Mouse (Mus musculus) heart, embryonic 12.5 days (tissue): ENCODE data around the gene Eif6. TPM values are rescaled to one million over a fixed set of nuclear protein-coding genes. Genes with fewer than 3 reads are reported as not detected.
"Not testable (repeated sequence)": the region's sequence is repeated elsewhere in the genome, so short reads cannot be mapped to it uniquely, and the experiment has no call there.

Experiments used
- ATAC-seq: fragments of 200-750 bp; cut with Nextera tagmentation; 2 replicates; pipeline ENCODE4 v1.8.0; 2017; ENCODE audit warnings: moderate TSS enrichment, moderate library complexity; ENCODE audit not compliant: insufficient number of reproducible peaks, low FRiP score
- H3K27ac ChIP-seq: fragments of 300-500 bp; sonication (generic); 2 replicates; pipeline ENCODE4 v1.5.1; 2016; ENCODE audit warnings: mild to moderate bottlenecking, moderate library complexity; ENCODE audit not compliant: poor library complexity, severe bottlenecking
- H3K27me3 ChIP-seq: fragments of 300-500 bp; sonication (generic); replicated peaks from 2 replicates; pipeline ENCODE4 v1.6.1; 2016; ENCODE audit warnings: mild to moderate bottlenecking, moderate library complexity
- H3K36me3 ChIP-seq: fragments of 300-500 bp; sonication (generic); 2 replicates; pipeline ENCODE4 v1.6.1; 2016; ENCODE audit warnings: mild to moderate bottlenecking, moderate library complexity
- H3K4me1 ChIP-seq: fragments of 300-500 bp; sonication (generic); replicated peaks from 2 replicates; pipeline ENCODE4 v1.6.1; 2016; ENCODE audit warnings: mild to moderate bottlenecking
- H3K4me2 ChIP-seq: fragments of 300-500 bp; sonication (generic); 2 replicates; pipeline ENCODE4 v1.6.1; 2016; ENCODE audit warnings: mild to moderate bottlenecking, moderate library complexity
- H3K4me3 ChIP-seq: fragments of 300-500 bp; sonication (generic); 2 replicates; pipeline ENCODE4 v1.5.1; 2016; ENCODE audit warnings: mild to moderate bottlenecking
- H3K9ac ChIP-seq: fragments of 300-500 bp; sonication (generic); 2 replicates; pipeline ENCODE4 v1.6.1; 2016; ENCODE audit warnings: mild to moderate bottlenecking, moderate library complexity
- H3K9me3 ChIP-seq: fragments of 300-500 bp; sonication (generic); replicated peaks from 2 replicates; pipeline ENCODE4 v1.6.1; 2016; ENCODE audit warnings: mild to moderate bottlenecking, moderate library complexity
- WGBS: fragments of 180-500 bp; shearing (Covaris S2); methylation state at CpG from one replicate; pipeline ENCODE4 v1.1.7; 2016; 5-methylcytosine and 5-hydroxymethylcytosine counted together
- polyA plus RNA-seq: library from polyadenylated mRNA; unstranded; fragments of >200 nt; fragmentation: Nextera tagmentation; extraction: Ambion mirVana; gene quantifications from 2 replicates; pipeline ENCODE4 v1.2.1, GENCODE M21; 2016

Gene Eif6
- polyA plus RNA-seq, 1 experiment from 2014 or later: 116 TPM

GRCm38 (mm10) chr2:155850120-155850519, 23.4 kb upstream of the Eif6 start:
- H3K36me3 ChIP-seq: peaks cover 88% of the 10 kb centered on the region
- H3K9ac ChIP-seq: no peak overlapping the region
- ATAC-seq: no peak
- H3K27me3 ChIP-seq: no peaks in the 10 kb centered on the region
- no peaks in the 10 kb centered on the region for H3K4me1 ChIP-seq
- no peak overlapping the region for H3K4me3 ChIP-seq
- no peak overlapping the region for H3K27ac ChIP-seq
- H3K9me3 ChIP-seq: no peaks in the 10 kb centered on the region
- 83% methylated on average over 7 of the region's 7 CpGs for WGBS
- H3K4me2 ChIP-seq: no peak overlapping the region

- ATAC-seq: no peak
- Histone ChIP-seq H3K4me1 (no peaks in the 10 kb centered on the region), H3K4me2 (no peak overlapping the region), H3K4me3 (no peak overlapping the region), H3K36me3 (peaks cover 88% of the 10 kb centered on the region), H3K27me3 (no peaks in the 10 kb centered on the region), H3K27ac (no peak overlapping the region), H3K9ac (no peak overlapping the region), H3K9me3 (no peaks in the 10 kb centered on the region)
- 59% methylated on average over 7 of the region's 7 CpGs for WGBS
These were observed 22.7 kb upstream of the Eif6 start for GRCm38 (mm10) chr2:155849464-155849863.

GRCm38 (mm10) chr2:155848291-155848690, 21.6 kb upstream of the Eif6 start:
- H3K9ac ChIP-seq: no peak overlapping the region
- no peaks in the 10 kb centered on the region for H3K27me3 ChIP-seq
- H3K9me3 ChIP-seq: no peaks in the 10 kb centered on the region
- ATAC-seq: no peak
- WGBS: 32% methylated on average over 6 of the region's 6 CpGs
- H3K4me1 ChIP-seq: no peaks in the 10 kb centered on the region
- no peak overlapping the region for H3K4me2 ChIP-seq
- H3K36me3 ChIP-seq: peaks cover 79% of the 10 kb centered on the region
- H3K4me3 ChIP-seq: no peak overlapping the region
- H3K27ac ChIP-seq: no peak overlapping the region

- Histone ChIP-seq H3K9me3 (no peaks in the 10 kb centered on the region), H3K4me1 (no peaks in the 10 kb centered on the region), H3K4me2 (no peak overlapping the region), H3K36me3 (peaks cover 65% of the 10 kb centered on the region), H3K9ac (no peak overlapping the region), H3K27me3 (no peaks in the 10 kb centered on the region), H3K27ac (no peak overlapping the region), H3K4me3 (no peak overlapping the region)
- no peak for ATAC-seq
- WGBS: 79% methylated on average over 8 of the region's 8 CpGs
These were observed 20.2 kb upstream of the Eif6 start for GRCm38 (mm10) chr2:155846930-155847329.

- H3K9me3 ChIP-seq: no peaks in the 10 kb centered on the region
- H3K4me1 ChIP-seq: no peaks in the 10 kb centered on the region
- H3K4me2 ChIP-seq: no peak overlapping the region
- H3K4me3 ChIP-seq: no peak overlapping the region
- H3K27me3 ChIP-seq: peaks cover 24% of the 10 kb centered on the region
- no peak overlapping the region for H3K27ac ChIP-seq
- no peak for ATAC-seq
- WGBS: 74% methylated on average over 4 of the region's 4 CpGs
- no peak overlapping the region for H3K9ac ChIP-seq
- H3K36me3 ChIP-seq: no peaks in the 10 kb centered on the region
These were observed 12.2 kb upstream of the Eif6 start for GRCm38 (mm10) chr2:155838961-155839360.

- no peak for ATAC-seq
- H3K9me3 ChIP-seq: no peaks in the 10 kb centered on the region
- WGBS: 38% methylated on average over 3 of the region's 3 CpGs
- no peak overlapping the region for H3K9ac ChIP-seq
- peaks cover 28% of the 10 kb centered on the region for H3K27me3 ChIP-seq
- H3K4me3 ChIP-seq: no peak overlapping the region
- no peak overlapping the region for H3K27ac ChIP-seq
- H3K36me3 ChIP-seq: no peaks in the 10 kb centered on the region
- H3K4me1 ChIP-seq: no peaks in the 10 kb centered on the region
- H3K4me2 ChIP-seq: no peak overlapping the region
These were observed 11.2 kb upstream of the Eif6 start for GRCm38 (mm10) chr2:155837961-155838360.

GRCm38 (mm10) chr2:155834732-155835131, 8.0 kb upstream of the Eif6 start, which contains the start of gene Fam83c:
Fam83c (minus strand) TSS chr2:155834854.
- Histone ChIP-seq H3K27ac (no peak within 1 kb of the TSS), H3K27me3 (peaks cover 25% of the 10 kb centered on the region), H3K9ac (no peak within 1 kb of the TSS), H3K4me3 (no peak within 1 kb of the TSS), H3K4me2 (no peak within 1 kb of the TSS), H3K9me3 (no peaks in the 10 kb centered on the region), H3K36me3 (no peaks in the 10 kb centered on the region), H3K4me1 (no peaks in the 10 kb centered on the region)
- WGBS: 53% methylated on average over 9 of the region's 9 CpGs
- no peak for ATAC-seq

- not testable (repeated sequence) for H3K36me3 ChIP-seq, H3K4me2 ChIP-seq, H3K9me3 ChIP-seq, H3K27ac ChIP-seq, H3K4me1 ChIP-seq, ATAC-seq, H3K9ac ChIP-seq, H3K4me3 ChIP-seq
- peaks cover 25% of the 10 kb centered on the region for H3K27me3 ChIP-seq
- WGBS: 67% methylated on average over 1 of the region's 1 CpGs
These were observed 5.4 kb upstream of the Eif6 start for GRCm38 (mm10) chr2:155832087-155832486.

GRCm38 (mm10) chr2:155831302-155831701, 4.6 kb upstream of the Eif6 start:
- no peak overlapping the region for H3K4me3 ChIP-seq

GRCm38 (mm10) chr2:155830841-155831240, 4.1 kb upstream of the Eif6 start:
- no peak for ATAC-seq

More at GRCm38 (mm10) chr2:155831302-155831701, 4.6 kb upstream of the Eif6 start:
- 55% methylated on average over 9 of the region's 9 CpGs for WGBS
- H3K4me1 ChIP-seq: peaks cover 9% of the 10 kb centered on the region
- no peak for ATAC-seq
- H3K27ac ChIP-seq: no peak overlapping the region
- no peak overlapping the region for H3K4me2 ChIP-seq
- H3K9me3 ChIP-seq: no peaks in the 10 kb centered on the region
- H3K27me3 ChIP-seq: peaks cover 25% of the 10 kb centered on the region
- no peaks in the 10 kb centered on the region for H3K36me3 ChIP-seq
- H3K9ac ChIP-seq: no peak overlapping the region

GRCm38 (mm10) chr2:155825904-155826629, 658 bp downstream of the Eif6 start:
- H3K27ac ChIP-seq: peak overlapping the region; percentile 73
- H3K9me3 ChIP-seq: no peaks in the 10 kb centered on the region
- H3K27me3 ChIP-seq: no peaks in the 10 kb centered on the region
- peak overlapping the region; percentile 83 for H3K4me3 ChIP-seq
- peak; percentile 33 for ATAC-seq
- H3K36me3 ChIP-seq: peaks cover 28% of the 10 kb centered on the region
- WGBS: 1% methylated on average over 52 of the region's 52 CpGs
- peaks cover 18% of the 10 kb centered on the region for H3K4me1 ChIP-seq
- H3K9ac ChIP-seq: peak overlapping the region; percentile 88
- peak overlapping the region; percentile 79 for H3K4me2 ChIP-seq

More at GRCm38 (mm10) chr2:155830841-155831240, 4.1 kb upstream of the Eif6 start:
- 83% methylated on average over 8 of the region's 8 CpGs for WGBS
- no peak overlapping the region for H3K27ac ChIP-seq
- H3K9me3 ChIP-seq: no peaks in the 10 kb centered on the region
- peaks cover 10% of the 10 kb centered on the region for H3K4me1 ChIP-seq
- no peak overlapping the region for H3K9ac ChIP-seq
- H3K4me2 ChIP-seq: no peak overlapping the region
- H3K36me3 ChIP-seq: no peaks in the 10 kb centered on the region
- no peak overlapping the region for H3K4me3 ChIP-seq
- peaks cover 24% of the 10 kb centered on the region for H3K27me3 ChIP-seq

GRCm38 (mm10) chr2:155823722-155824121, 3.0 kb downstream of the Eif6 start:
- Histone ChIP-seq H3K4me3 (no peak overlapping the region), H3K4me1 (peaks cover 26% of the 10 kb centered on the region), H3K36me3 (peaks cover 45% of the 10 kb centered on the region), H3K9me3 (no peaks in the 10 kb centered on the region), H3K27me3 (no peaks in the 10 kb centered on the region), H3K4me2 (no peak overlapping the region), H3K9ac (no peak overlapping the region), H3K27ac (no peak overlapping the region)
- WGBS: 93% methylated on average over 8 of the region's 8 CpGs
- no peak for ATAC-seq
